Mouse (Mus musculus) MEL (cell line): Measurements from ENCODE around the gene Pbx2. TPM values are rescaled to one million over a fixed set of nuclear protein-coding genes. Genes with fewer than 3 reads are reported as not detected.

Experiments used
- DNase-seq: peaks from one replicate; pipeline ENCODE4 v3.0.0; 2011; ENCODE audit warnings: low read depth, low spot score
- H3K27ac ChIP-seq: 2 replicates; pipeline ENCODE4 v1.5.1; 2012; ENCODE audit warnings: low read depth, mild to moderate bottlenecking, control low read depth, low read length, moderate library complexity; ENCODE audit not compliant: control insufficient read depth
- H3K27me3 ChIP-seq, 2 experiments: fragments of 150-350 bp in 1 of 2; sonication (generic) in 1 of 2; 2 replicates each; pipeline ENCODE4 v1.6.1; 2012; ENCODE audit warnings: low read length in 2 of 2, mild to moderate bottlenecking in 2 of 2, improper control_type of control experiment in 1 of 2, moderate library complexity in 1 of 2; ENCODE audit not compliant: insufficient read depth in 2 of 2, control insufficient read depth in 1 of 2
- H3K36me3 ChIP-seq, 2 experiments: 2 replicates each; pipeline ENCODE4 v1.6.1; 2012 to 2014; ENCODE audit warnings: low read length in 2 of 2, improper control_type of control experiment in 1 of 2, inconsistent platforms in 1 of 2, mild to moderate bottlenecking in 1 of 2; ENCODE audit not compliant: insufficient read depth in 2 of 2, control insufficient read depth in 1 of 2
- H3K4me1 ChIP-seq, 2 experiments: fragments of 150-350 bp in 1 of 2; sonication (generic) in 1 of 2; 2 replicates each; pipeline ENCODE4 v1.6.1; 2012; ENCODE audit warnings: low read length in 2 of 2, improper control_type of control experiment in 1 of 2, mild to moderate bottlenecking in 1 of 2; ENCODE audit not compliant: insufficient read depth in 2 of 2, control insufficient read depth in 1 of 2
- H3K4me3 ChIP-seq, 2 experiments: fragments of 150-350 bp in 1 of 2; sonication (generic) in 1 of 2; 2 replicates each; pipeline ENCODE4 v1.5.1; 2012; ENCODE audit warnings: low read depth in 2 of 2, low read length in 2 of 2, mild to moderate bottlenecking in 2 of 2, moderate library complexity in 2 of 2, control low read depth in 1 of 2, improper control_type of control experiment in 1 of 2; ENCODE audit not compliant: control insufficient read depth in 1 of 2, insufficient read depth in 1 of 2
- H3K79me2 ChIP-seq: 2 replicates; pipeline ENCODE4 v1.6.1; 2012; ENCODE audit warnings: mild to moderate bottlenecking, low read length, moderate library complexity; ENCODE audit not compliant: control insufficient read depth, poor library complexity, insufficient read depth
- H3K9ac ChIP-seq: 2 replicates; pipeline ENCODE4 v1.6.1; 2012; ENCODE audit warnings: low read depth, mild to moderate bottlenecking, control low read depth, low read length, moderate library complexity; ENCODE audit not compliant: control insufficient read depth, poor library complexity, severe bottlenecking
- H3K9me3 ChIP-seq: fragments of 150-350 bp; sonication (generic); replicated peaks from 2 replicates; pipeline ENCODE4 v1.6.1; 2012; ENCODE audit warnings: mild to moderate bottlenecking, low read length, improper control_type of control experiment, moderate library complexity; ENCODE audit not compliant: insufficient read depth
- BHLHE40 ChIP-seq: IDR thresholded peaks from 2 replicates; pipeline ENCODE4 v1.6.1; 2012; ENCODE audit warnings: low read depth, mild to moderate bottlenecking, inconsistent platforms, low read length, improper control_type of control experiment, borderline replicate concordance
- CHD2 ChIP-seq: IDR thresholded peaks from 2 replicates; pipeline ENCODE4 v1.6.1; 2011; ENCODE audit warnings: low read length, improper control_type of control experiment
- ELF1 ChIP-seq: IDR thresholded peaks from 2 replicates; pipeline ENCODE4 v1.6.1; 2014; ENCODE audit warnings: low read depth, mild to moderate bottlenecking, inconsistent platforms, low read length, improper control_type of control experiment, moderate library complexity
- EP300 ChIP-seq, 2 experiments: IDR thresholded peaks; 2 replicates each; pipeline ENCODE4 v1.6.1; 2011; ENCODE audit warnings: improper control_type of control experiment in 2 of 2, low read length in 2 of 2, low read depth in 1 of 2, mild to moderate bottlenecking in 1 of 2
- HCFC1 ChIP-seq: IDR thresholded peaks from 2 replicates; pipeline ENCODE4 v1.6.1; 2012; ENCODE audit warnings: low read depth, mild to moderate bottlenecking, inconsistent platforms, low read length, improper control_type of control experiment, moderate library complexity
- JUND ChIP-seq: IDR thresholded peaks from 2 replicates; pipeline ENCODE4 v1.6.1; 2011; ENCODE audit warnings: low read depth, mild to moderate bottlenecking, improper control_type of control experiment, low read length
- KAT2A ChIP-seq: conservative IDR thresholded peaks from 2 replicates; pipeline ENCODE4 v1.6.1; 2012; ENCODE audit warnings: low read depth, low read length, improper control_type of control experiment, inconsistent platforms
- MYB ChIP-seq: IDR thresholded peaks from 2 replicates; pipeline ENCODE4 v1.6.1; 2011; ENCODE audit warnings: mild to moderate bottlenecking, low read depth, low read length, improper control_type of control experiment
- POLR2A ChIP-seq, 2 experiments: IDR thresholded peaks; 2 replicates each; pipeline ENCODE4 v1.6.1; 2011 to 2012; ENCODE audit warnings: low read length in 2 of 2, mild to moderate bottlenecking in 2 of 2, control low read depth in 1 of 2, improper control_type of control experiment in 1 of 2, low read depth in 1 of 2, moderate library complexity in 1 of 2; ENCODE audit not compliant: control insufficient read depth in 1 of 2, insufficient read depth in 1 of 2, poor library complexity in 1 of 2
- POLR2AphosphoS5 ChIP-seq: IDR thresholded peaks from 2 replicates; pipeline ENCODE4 v1.6.1; 2012; ENCODE audit warnings: low read depth, borderline replicate concordance, mild to moderate bottlenecking, inconsistent platforms, low read length, moderate library complexity, mixed read lengths
- RAD21 ChIP-seq: IDR thresholded peaks from 2 replicates; pipeline ENCODE4 v1.6.1; 2011; ENCODE audit warnings: mild to moderate bottlenecking, low read depth, low read length, improper control_type of control experiment
- RCOR1 ChIP-seq: IDR thresholded peaks from 2 replicates; pipeline ENCODE4 v1.6.1; 2012; ENCODE audit warnings: low read depth, mild to moderate bottlenecking, inconsistent platforms, low read length, improper control_type of control experiment
- SIN3A ChIP-seq: IDR thresholded peaks from 2 replicates; pipeline ENCODE4 v1.6.1; 2012; ENCODE audit warnings: low read length, improper control_type of control experiment, inconsistent platforms
- SMC3 ChIP-seq: IDR thresholded peaks from 2 replicates; pipeline ENCODE4 v1.6.1; 2011; ENCODE audit warnings: low read depth, low read length, improper control_type of control experiment
- TAL1 ChIP-seq: IDR thresholded peaks from 2 replicates; pipeline ENCODE4 v1.6.1; 2012; ENCODE audit warnings: mild to moderate bottlenecking, inconsistent platforms, low read length, moderate library complexity, mixed read lengths
- UBTF ChIP-seq: IDR thresholded peaks from 2 replicates; pipeline ENCODE4 v1.6.1; 2012; ENCODE audit warnings: low read depth, mild to moderate bottlenecking, inconsistent platforms, low read length, improper control_type of control experiment, moderate library complexity, borderline replicate concordance; ENCODE audit not compliant: insufficient read depth
- ZKSCAN1 ChIP-seq: IDR thresholded peaks from 2 replicates; pipeline ENCODE4 v1.6.1; 2012; ENCODE audit warnings: low read depth, mild to moderate bottlenecking, inconsistent platforms, low read length, improper control_type of control experiment, moderate library complexity
- polyA plus RNA-seq, 2 experiments: library from polyadenylated mRNA; stranded (reverse) in 1 of 2; unstranded in 1 of 2; fragments of >175 nt in 1 of 2; fragments of >200 nt in 1 of 2; gene quantifications; 2 replicates each; pipeline versions ENCODE4 v1.2.1 to v1.2.4; 2012; ENCODE audit warnings: low replicate concordance in 2 of 2, low read depth in 1 of 2; ENCODE audit not compliant: insufficient read length in 2 of 2, insufficient read depth in 1 of 2, missing spikeins in 1 of 2
- total RNA-seq: library from RNA; depleted of rRNA; stranded (reverse); fragments of 300-350 nt; gene quantifications from 2 replicates; pipeline ENCODE4 v1.2.3, GENCODE M21; 2012

Gene Pbx2
- total and polyA plus RNA-seq, 3 experiments: 40.3 to 76.7 TPM; not detected in 1

DNA sequence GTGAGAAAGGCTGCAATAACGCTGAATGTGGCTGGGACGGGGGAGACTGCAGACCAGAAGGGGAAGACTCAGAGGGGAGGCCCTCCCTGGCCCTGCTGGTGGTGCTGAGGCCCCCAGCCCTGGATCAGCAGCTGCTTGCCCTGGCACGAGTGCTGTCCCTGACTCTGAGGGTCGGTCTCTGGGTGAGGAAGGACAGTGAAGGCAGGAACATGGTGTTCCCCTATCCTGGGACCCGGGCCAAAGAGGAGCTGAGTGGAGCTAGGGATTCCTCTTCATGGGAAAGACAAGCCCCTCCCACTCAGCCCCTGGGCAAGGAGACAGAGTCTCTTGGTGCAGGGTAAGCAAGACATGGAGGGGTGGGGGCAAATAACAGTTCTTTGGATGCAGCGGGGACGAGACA lies 7.7 kb upstream of the Pbx2 start:
- Histone ChIP-seq H3K4me3 (no peak overlapping the region), H3K4me1 (peaks cover 2 to 9% of the 10 kb centered on the region in 2 experiments; a peak in 3 of 4 replicates), H3K27ac (no peak overlapping the region), H3K79me2 (peaks cover 9% of the 10 kb centered on the region; the same call in 1 of the 2 replicates), H3K9ac (no peak overlapping the region), H3K9me3 (no peaks in the 10 kb centered on the region), H3K27me3 (no peaks in the 10 kb centered on the region), H3K36me3 (peaks cover 0 to 5% of the 10 kb centered on the region in 2 experiments; a peak in 2 of 4 replicates)
- no peak for TF ChIP-seq CHD2
- TF ChIP-seq MYB: no peak
- TF ChIP-seq JUND: no peak
- no peak for TF ChIP-seq ZKSCAN1
- DNase-seq: no peak

DNA sequence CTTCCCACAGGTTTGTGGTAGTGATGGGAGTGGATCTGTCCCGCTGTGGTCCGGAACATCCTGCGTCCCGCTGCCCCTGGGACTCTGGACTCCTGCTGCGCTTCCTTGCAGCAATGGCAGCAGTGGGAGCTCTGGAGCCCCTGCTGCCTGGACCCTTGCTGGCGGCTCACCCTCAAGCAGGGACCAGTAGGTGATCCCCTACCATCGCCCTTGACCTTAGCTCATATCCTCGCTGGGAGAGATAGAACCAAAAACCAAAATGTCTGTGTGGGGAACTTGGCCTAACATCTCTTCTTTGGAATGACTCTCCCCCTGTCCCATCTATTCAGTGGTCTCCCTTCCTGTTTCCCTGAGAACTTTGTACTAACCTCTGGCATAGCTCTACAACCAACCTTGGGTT lies 7.2 kb upstream of the Pbx2 start:
- no peak for DNase-seq
- Histone ChIP-seq H3K4me3 (no peak overlapping the region), H3K36me3 (peaks cover 0 to 10% of the 10 kb centered on the region in 2 experiments; a peak in 2 of 4 replicates), H3K27me3 (no peaks in the 10 kb centered on the region), H3K9ac (no peak overlapping the region), H3K4me1 (peaks cover 4 to 12% of the 10 kb centered on the region in 2 experiments; a peak in 3 of 4 replicates), H3K79me2 (peaks cover 9% of the 10 kb centered on the region; the same call in 1 of the 2 replicates), H3K9me3 (no peaks in the 10 kb centered on the region), H3K27ac (no peak overlapping the region)
- TF ChIP-seq POLR2A (IDR thresholded peaks at IDR 0.05; ENCODE audit: control insufficient read depth in 1 of 2, insufficient read depth in 1 of 2, low read depth in 1 of 2, low read length in 2 of 2, poor library complexity in 1 of 2): no peak
- no peak for TF ChIP-seq CHD2

DNA sequence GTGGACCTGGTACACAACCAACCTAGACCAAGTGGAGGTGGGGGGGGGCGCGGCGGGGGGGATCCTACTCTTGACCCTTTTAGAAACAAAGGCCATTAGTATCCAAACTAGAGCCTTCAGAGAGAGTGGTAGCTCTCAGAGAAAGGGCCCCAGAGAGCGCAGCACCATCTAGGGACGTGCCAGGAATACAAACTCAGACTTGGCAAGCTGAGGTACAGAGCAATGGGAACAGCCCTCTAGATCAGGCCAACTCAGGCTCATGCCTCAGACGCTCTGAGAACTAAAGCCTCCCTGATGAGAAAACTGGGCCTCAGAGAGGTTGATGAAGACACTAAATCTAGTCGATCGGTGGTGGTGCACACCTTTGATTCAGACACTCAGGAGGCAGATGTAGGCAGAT lies 5.9 kb upstream of the Pbx2 start:
- H3K9ac ChIP-seq: no peak overlapping the region
- H3K9me3 ChIP-seq: no peaks in the 10 kb centered on the region
- peaks cover 0 to 18% of the 10 kb centered on the region in 2 experiments; a peak in 2 of 4 replicates for H3K36me3 ChIP-seq
- no peaks in the 10 kb centered on the region for H3K27me3 ChIP-seq
- no peak for DNase-seq
- H3K4me1 ChIP-seq: peaks cover 7 to 21% of the 10 kb centered on the region in 2 experiments
- H3K4me3 ChIP-seq: no peak overlapping the region
- H3K79me2 ChIP-seq: peaks cover 9% of the 10 kb centered on the region; the same call in 1 of the 2 replicates
- no peak overlapping the region for H3K27ac ChIP-seq
- no peak for TF ChIP-seq RCOR1
- no peak for TF ChIP-seq SMC3
- no peak for TF ChIP-seq POLR2AphosphoS5
- TF ChIP-seq EP300 (IDR thresholded peaks at IDR 0.05; ENCODE audit: low read depth in 1 of 2, low read length in 2 of 2): no peak
- TF ChIP-seq ELF1: no peak
- TF ChIP-seq RAD21: no peak
- TF ChIP-seq BHLHE40: no peak
- no peak for TF ChIP-seq UBTF
- no peak for TF ChIP-seq SIN3A
- TF ChIP-seq POLR2A (IDR thresholded peaks at IDR 0.05; ENCODE audit: control insufficient read depth in 1 of 2, insufficient read depth in 1 of 2, low read depth in 1 of 2, low read length in 2 of 2, poor library complexity in 1 of 2): no peak
- no peak for TF ChIP-seq KAT2A
- TF ChIP-seq TAL1: no peak
- no peak for TF ChIP-seq HCFC1
